Mouse (Mus musculus): ENCODE results near the gene Oxsm.

DNA sequence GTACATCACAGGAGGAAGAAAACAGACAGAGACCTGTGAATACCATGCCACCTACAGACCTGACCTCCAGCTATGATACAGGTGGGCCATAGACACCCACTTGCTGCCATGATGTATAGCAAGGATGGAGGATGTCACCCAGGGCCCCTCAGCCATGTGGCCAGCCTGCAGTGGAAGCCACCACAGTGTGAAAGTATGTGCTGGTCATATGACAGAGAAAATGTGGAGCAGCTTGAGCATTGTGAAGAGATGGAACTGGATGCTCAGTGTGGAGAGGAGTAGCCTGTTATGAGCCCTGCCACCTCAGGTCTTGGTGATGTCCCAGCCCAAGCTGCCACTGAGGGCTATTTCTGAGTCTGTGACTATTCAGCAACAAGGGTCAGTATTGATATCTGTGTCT lies 19.0 kb downstream of the Oxsm start:
- TF ChIP-seq CTCF (IDR thresholded peaks at IDR 0.05; ENCODE audit: extremely low read depth, insufficient read depth, insufficient read length, insufficient replicate concordance) (no peak), POLR2A (IDR thresholded peaks at IDR 0.05; ENCODE audit: low read depth, low read length) (no peak)
